Mouse (Mus musculus) E14TG2a.4 (cell line): ENCODE measurements around the gene Nt5m.

Source experiments
- CTCF ChIP-seq: conservative IDR thresholded peaks from 2 replicates; pipeline ENCODE4 v1.5.1; 2014; ENCODE audit warnings: low read length
- POU5F1 ChIP-seq: IDR thresholded peaks from 2 replicates; pipeline ENCODE4 v1.6.1; 2014; ENCODE audit warnings: low read length, borderline replicate concordance

- TF ChIP-seq CTCF (no peak), POU5F1 (no peak)
Measured at GRCm38 (mm10) chr11:59911523-59911922, 72.3 kb downstream of the Nt5m start.
